Mouse (Mus musculus) left cerebral cortex, postnatal 14 days (tissue): ENCODE data around the gene Spcs2. TPM values are rescaled to one million over a fixed set of nuclear protein-coding genes. Genes with fewer than 3 reads are reported as not detected.

Source experiments
- DNase-seq, 2 experiments: peaks; one replicate each; pipeline ENCODE4 v3.0.0; 2021 to 2022; ENCODE audit warnings: low spot score in 2 of 2, mixed read lengths in 1 of 2
- intact Hi-C: fragments of 180-260 bp; cut with DNase I; formaldehyde crosslinking; loops from one replicate; pipeline ENCODE4 v1.15.1; 2025
- total RNA-seq, 2 experiments: library from RNA; stranded (reverse); gene quantifications; 2 replicates each; pipeline ENCODE4 v1.2.3; 2021

Spcs2 gene
- total RNA-seq, 2 experiments from 2014 or later: 81.7 to 94.3 TPM

- DNase-seq: no peak
- intact Hi-C loops: loop anchor here (10.0 kb wide), 1 partner anchor 379 kb away; no protein-coding TSS in a partner anchor
Observed at GRCm38 (mm10) chr7:99873965-99874364, 10.7 kb upstream of the Spcs2 start.

- intact Hi-C loops: no loop called here
- DNase-seq: no peak
Observed at GRCm38 (mm10) chr7:99869296-99869695, 6.0 kb upstream of the Spcs2 start.

GRCm38 (mm10) chr7:99865219-99865618 lies 2.0 kb upstream of the Spcs2 start:
- no peak for DNase-seq
- intact Hi-C loops: no loop called here

GRCm38 (mm10) chr7:99864241-99865028 lies 1.2 kb upstream of the Spcs2 start:
- intact Hi-C loops: no loop called here
- no peak for DNase-seq

GRCm38 (mm10) chr7:99858813-99859585 lies 4.3 kb downstream of the Spcs2 start, which contains the start of gene Xrra1:
Xrra1 (plus strand) TSS chr7:99859116.
- intact Hi-C loops: no loop called here

GRCm38 (mm10) chr7:99858175-99858812 lies 5.0 kb downstream of the Spcs2 start:
- intact Hi-C loops: no loop called here
- no peak for DNase-seq

More at GRCm38 (mm10) chr7:99858813-99859585, 4.3 kb downstream of the Spcs2 start, which contains the start of gene Xrra1:
- peak; percentile 99 for DNase-seq

- intact Hi-C loops: no loop called here
- no peak for DNase-seq
Observed at GRCm38 (mm10) chr7:99856266-99856861, 6.9 kb downstream of the Spcs2 start.

- intact Hi-C loops: no loop called here
- DNase-seq: no peak
Observed at GRCm38 (mm10) chr7:99854311-99854710, 9.0 kb downstream of the Spcs2 start.

- intact Hi-C loops: no loop called here
- DNase-seq: no peak
Observed at GRCm38 (mm10) chr7:99853350-99853749, 9.9 kb downstream of the Spcs2 start.

GRCm38 (mm10) chr7:99851618-99852017 lies 11.6 kb downstream of the Spcs2 start:
- no peak for DNase-seq
- intact Hi-C loops: no loop called here

- no peak for DNase-seq
- intact Hi-C loops: no loop called here
Observed at GRCm38 (mm10) chr7:99851121-99851520, 12.1 kb downstream of the Spcs2 start.

GRCm38 (mm10) chr7:99850534-99850933 lies 12.7 kb downstream of the Spcs2 start:
- intact Hi-C loops: no loop called here
- DNase-seq: no peak

GRCm38 (mm10) chr7:99845533-99846236 lies 17.6 kb downstream of the Spcs2 start:
- intact Hi-C loops: no loop called here
- no peak for DNase-seq

- peak in 1 of 2 experiments; percentile 23 for DNase-seq
- intact Hi-C loops: no loop called here
Observed at GRCm38 (mm10) chr7:99838241-99838640, 25.0 kb downstream of the Spcs2 start.

GRCm38 (mm10) chr7:99837358-99838071 lies 25.7 kb downstream of the Spcs2 start:
- intact Hi-C loops: no loop called here
- no peak for DNase-seq

- no peak for DNase-seq
- intact Hi-C loops: no loop called here
Observed at GRCm38 (mm10) chr7:99836781-99837180, 26.5 kb downstream of the Spcs2 start.

- DNase-seq: no peak
- intact Hi-C loops: no loop called here
Observed at GRCm38 (mm10) chr7:99834314-99834853, 28.9 kb downstream of the Spcs2 start.

GRCm38 (mm10) chr7:99833846-99834222 lies 29.4 kb downstream of the Spcs2 start:
- intact Hi-C loops: no loop called here
- no peak for DNase-seq
